Mouse (Mus musculus): ENCODE measurements around the gene Col13a1. TPM values are rescaled to one million over a fixed set of nuclear protein-coding genes. Genes with fewer than 3 reads are reported as not detected.

Col13a1 gene
- total and polyA plus RNA-seq, 3 experiments = not detected

DNA sequence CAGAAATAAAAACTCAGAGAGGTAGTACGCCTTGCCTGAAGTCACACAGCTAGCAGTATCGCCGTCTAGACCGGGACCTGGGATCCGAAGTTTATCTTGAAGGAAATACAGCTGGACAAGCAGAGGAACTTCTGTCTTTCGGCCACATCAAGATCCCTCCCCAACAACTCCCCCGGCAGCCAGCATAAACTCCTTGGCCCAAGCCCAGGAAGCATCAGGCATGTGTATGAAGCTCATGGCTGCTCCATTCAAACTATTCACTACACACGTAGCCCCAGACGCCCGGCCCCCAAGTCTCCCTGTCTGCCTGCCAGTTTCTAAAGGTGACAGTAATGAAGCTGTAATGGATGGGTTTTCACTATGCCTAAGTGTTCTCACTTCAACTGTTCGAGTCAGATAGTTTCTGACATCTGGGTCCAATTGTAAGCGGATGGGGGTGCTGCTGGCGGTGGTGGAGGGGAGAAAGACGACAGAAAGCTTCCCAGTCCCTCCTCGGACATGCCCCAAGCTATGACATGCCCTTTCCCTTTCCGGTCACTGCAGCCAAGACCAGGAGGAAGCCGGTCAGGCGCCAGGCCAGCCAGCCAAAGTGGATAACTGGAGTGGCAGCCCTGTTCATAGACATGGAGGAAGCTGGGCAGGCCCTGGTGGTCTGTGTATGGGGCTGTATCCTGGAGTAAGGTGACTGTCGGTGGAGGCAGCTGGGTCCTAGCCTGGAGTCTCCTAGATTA, 45.1 kb upstream of the Col13a1 start:
- Histone ChIP-seq H3K27ac (ENCODE audit: insufficient read depth, low read depth) (no peak overlapping the region), H3K27me3 (replicated peaks) (peaks cover 74% of the 10 kb centered on the region), H3K79me2 (replicated peaks; ENCODE audit: control insufficient read depth, extremely low read depth, insufficient read depth, poor library complexity, severe bottlenecking) (no peaks in the 10 kb centered on the region), H3K4me2 (ENCODE audit: insufficient read depth, low read depth, poor library complexity, severe bottlenecking) (no peak overlapping the region), H3K4me3 (replicated peaks in 1 of 3; ENCODE audit: low read depth in 2 of 3, low read length in 2 of 3, poor library complexity in 1 of 3) (no peak overlapping the region), H3K4me1 (ENCODE audit: control insufficient read depth in 1 of 2, insufficient read depth in 2 of 2) (no peaks in the 10 kb centered on the region), H3K9ac (ENCODE audit: insufficient read depth, low read depth) (no peak overlapping the region), H3K9me3 (replicated peaks; ENCODE audit: low read length) (peaks cover 3% of the 10 kb centered on the region), H3K36me3 (replicated peaks in 1 of 2; ENCODE audit: control insufficient read depth in 1 of 2, insufficient read depth in 1 of 2, low read length in 1 of 2) (no peaks in the 10 kb centered on the region)
- dilution Hi-C loops (cut with MboI; ENCODE audit: extremely low pct_ligation_motif_present, extremely low pct_unique_long_range_greater_than_20kb, low sequenced_read_pairs) (no loop called here), in situ Hi-C loops (cut with MboI; ENCODE audit: low pct_ligation_motif_present, low pct_unique_long_range_greater_than_20kb, low sequenced_read_pairs) (no loop called here)
- no peak for DNase-seq (ENCODE audit: extremely low read depth)
- no peak for TF ChIP-seq ELF1 (IDR thresholded peaks at IDR 0.05; ENCODE audit: low read depth, low read length)
- no peak for TF ChIP-seq NRF1 (IDR thresholded peaks at IDR 0.05; ENCODE audit: low read depth, low read length)
- no peak for TF ChIP-seq ETS1 (conservative IDR thresholded peaks at IDR 0.05; ENCODE audit: low read depth, low read length)
- no peak for TF ChIP-seq HCFC1 (IDR thresholded peaks at IDR 0.05; ENCODE audit: low read depth, low read length)
- no peak for TF ChIP-seq EP300 (IDR thresholded peaks at IDR 0.05; ENCODE audit: low read length)
- TF ChIP-seq ZNF384 (IDR thresholded peaks at IDR 0.05; ENCODE audit: low read depth, low read length) = no peak
- no peak for TF ChIP-seq NELFE (IDR thresholded peaks at IDR 0.05; ENCODE audit: low read depth, low read length)

DNA sequence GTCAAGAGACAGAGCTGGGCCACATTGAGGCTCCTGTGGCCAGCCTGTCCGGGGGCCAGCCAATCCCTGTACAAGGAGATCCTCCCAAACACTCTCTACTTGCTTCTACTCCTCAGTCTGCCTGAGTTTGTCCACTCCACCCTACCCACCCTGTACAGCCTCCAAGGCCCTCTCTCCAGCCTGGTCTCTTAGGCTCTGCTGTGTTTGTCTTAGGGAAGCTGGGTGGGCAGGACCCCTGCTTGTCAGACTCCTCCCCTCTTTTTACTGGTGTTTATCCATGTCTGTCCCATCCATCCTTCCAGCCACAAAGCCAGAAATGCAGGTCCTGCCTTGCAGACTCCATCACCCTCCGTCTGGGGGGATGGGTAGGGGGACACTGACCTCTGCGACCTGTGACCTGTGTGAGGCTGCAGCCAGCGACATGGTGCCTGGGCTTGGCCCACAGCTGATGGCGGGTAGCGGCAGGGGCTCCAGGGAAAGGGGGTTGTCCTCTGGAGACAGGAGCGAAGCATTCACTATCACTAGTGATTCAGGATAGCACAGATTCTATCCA, 41.2 kb upstream of the Col13a1 start:
- TF ChIP-seq UBTF (IDR thresholded peaks at IDR 0.05; ENCODE audit: low read depth, low read length) = no peak
- TF ChIP-seq MXI1 (IDR thresholded peaks at IDR 0.05; ENCODE audit: low read depth, low read length) = no peak
- no peak for TF ChIP-seq SIN3A (IDR thresholded peaks at IDR 0.05; ENCODE audit: low read length)
- no peak for TF ChIP-seq POLR2A (IDR thresholded peaks at IDR 0.05; ENCODE audit: low read depth, low read length)
- no peak for TF ChIP-seq MAFK (IDR thresholded peaks at IDR 0.05; ENCODE audit: insufficient replicate concordance, low read length)
- TF ChIP-seq USF1 (IDR thresholded peaks at IDR 0.05; ENCODE audit: low read depth, low read length) = no peak
- TF ChIP-seq MAZ (IDR thresholded peaks at IDR 0.05; ENCODE audit: low read depth, low read length) = no peak
- no peak for TF ChIP-seq JUND (conservative IDR thresholded peaks at IDR 0.05; ENCODE audit: low read depth, low read length)
- no peak for TF ChIP-seq KAT2A (IDR thresholded peaks at IDR 0.05; ENCODE audit: insufficient replicate concordance, low read length)
- no peak for TF ChIP-seq TBP (conservative IDR thresholded peaks at IDR 0.05; ENCODE audit: low read depth, low read length)
- no peak for TF ChIP-seq CHD1 (IDR thresholded peaks at IDR 0.05; ENCODE audit: low read depth, low read length)
- TF ChIP-seq BHLHE40 (IDR thresholded peaks at IDR 0.05; ENCODE audit: low read depth, low read length) = no peak
- TF ChIP-seq NELFE (IDR thresholded peaks at IDR 0.05; ENCODE audit: low read depth, low read length) = no peak
- TF ChIP-seq HCFC1 (IDR thresholded peaks at IDR 0.05; ENCODE audit: low read depth, low read length) = no peak
- TF ChIP-seq ZKSCAN1 (IDR thresholded peaks at IDR 0.05; ENCODE audit: borderline replicate concordance, low read depth, low read length) = no peak
- TF ChIP-seq GABPA (IDR thresholded peaks at IDR 0.05; ENCODE audit: insufficient replicate concordance, low read depth, low read length) = no peak
- no peak for TF ChIP-seq USF2 (conservative IDR thresholded peaks at IDR 0.05; ENCODE audit: low read depth, low read length)
- no peak for TF ChIP-seq ZNF384 (IDR thresholded peaks at IDR 0.05; ENCODE audit: low read depth, low read length)
- no peak for TF ChIP-seq MEF2A (IDR thresholded peaks at IDR 0.05; ENCODE audit: borderline replicate concordance, low read depth, low read length)
- no peak for TF ChIP-seq PAX5 (IDR thresholded peaks at IDR 0.05; ENCODE audit: low read length)
- Histone ChIP-seq H3K9me3 (replicated peaks; ENCODE audit: low read length) (peaks cover 9% of the 10 kb centered on the region), H3K4me3 (replicated peaks in 1 of 3; ENCODE audit: low read depth in 2 of 3, low read length in 2 of 3, poor library complexity in 1 of 3) (no peak overlapping the region), H3K36me3 (replicated peaks in 1 of 2; ENCODE audit: control insufficient read depth in 1 of 2, insufficient read depth in 1 of 2, low read length in 1 of 2) (no peaks in the 10 kb centered on the region), H3K4me1 (ENCODE audit: control insufficient read depth in 1 of 2, insufficient read depth in 2 of 2) (no peaks in the 10 kb centered on the region), H3K4me2 (ENCODE audit: insufficient read depth, low read depth, poor library complexity, severe bottlenecking) (no peak overlapping the region), H3K27me3 (replicated peaks) (peaks cover 78% of the 10 kb centered on the region), H3K79me2 (replicated peaks; ENCODE audit: control insufficient read depth, extremely low read depth, insufficient read depth, poor library complexity, severe bottlenecking) (no peaks in the 10 kb centered on the region), H3K9ac (ENCODE audit: insufficient read depth, low read depth) (no peak overlapping the region), H3K27ac (ENCODE audit: insufficient read depth, low read depth) (no peak overlapping the region)
- in situ Hi-C loops (cut with MboI; ENCODE audit: low pct_ligation_motif_present, low pct_unique_long_range_greater_than_20kb, low sequenced_read_pairs) = no loop called here
- DNase-seq (ENCODE audit: extremely low read depth) = no peak
- dilution Hi-C loops (cut with MboI; ENCODE audit: extremely low pct_ligation_motif_present, extremely low pct_unique_long_range_greater_than_20kb, low sequenced_read_pairs) = no loop called here
